In genomic region chrX:75833006-75833641, GRCm38 (mm10) we compare ENCODE assay signal across 18 mouse cellular contexts. TPM values are rescaled to one million over a fixed set of nuclear protein-coding genes. Genes with fewer than 3 reads are reported as not detected.
A peak's percentile ranks its signal among the peaks of the same experiment; 100 is the strongest.
DNase-seq lines count a peak whose midpoint lies in the region; ATAC-seq and TF ChIP-seq lines count a peak whose summit lies in the region.
"Had no signal": no experiment of that assay in that cellular context is flagged by ENCODE, and none has a peak within 500 bp of the region (broad histone marks: within the 10 kb centered on the region; RNA-seq: fewer than 3 reads in every experiment).

No protein-coding gene starts in this region.

- no peak for TF ChIP-seq POLR2A in kidney, adult 2 months (IDR thresholded peaks at IDR 0.05; ENCODE audit: low read depth, low read length)

- no peaks in the 10 kb centered on the region for H3K36me3 ChIP-seq in forebrain, postnatal 0 days (ENCODE audit: insufficient read depth)
- H3K36me3 ChIP-seq in forebrain, embryonic 10.5 days (replicated peaks), result no peaks in the 10 kb centered on the region
- H3K36me3 ChIP-seq in kidney, adult 2 months (ENCODE audit: control insufficient read depth, insufficient read depth, low read length), result no peaks in the 10 kb centered on the region
- H3K36me3 ChIP-seq: embryonic facial prominence, embryonic 12.5 days; hindbrain, embryonic 10.5 days; neural tube, embryonic 15.5 days had no signal

- H3K4me3 ChIP-seq in forebrain, postnatal 0 days (ENCODE audit: low read depth, low read length), result no peak overlapping the region
- H3K4me3 ChIP-seq in forebrain, embryonic 10.5 days, result no peak overlapping the region
- H3K4me3 ChIP-seq in kidney, adult 2 months (ENCODE audit: insufficient read depth, low read depth, low read length), result no peak overlapping the region
- H3K4me3 ChIP-seq in brown adipose tissue, adult 24 weeks (ENCODE audit: insufficient read depth, low read depth, low read length), result no peak overlapping the region; the same call in 1 of the 2 replicates
- H3K4me3 ChIP-seq: embryonic facial prominence, embryonic 12.5 days; hindbrain, embryonic 10.5 days; neural tube, embryonic 15.5 days had no signal

- ATAC-seq in forebrain, postnatal 0 days, result peak; percentile 47
- ATAC-seq in megakaryocyte-erythroid progenitor cell, adult 5-6 weeks (replicated peaks; ENCODE audit: low FRiP score, low TSS enrichment, poor library complexity, severe bottlenecking), result no peak

- no peaks in the 10 kb centered on the region for H3K9me3 ChIP-seq in forebrain, postnatal 0 days (ENCODE audit: low read length)
- no peaks in the 10 kb centered on the region for H3K9me3 ChIP-seq in forebrain, embryonic 10.5 days
- H3K9me3 ChIP-seq: embryonic facial prominence, embryonic 12.5 days; hindbrain, embryonic 10.5 days; neural tube, embryonic 15.5 days had no signal

- H3K4me1 ChIP-seq in forebrain, postnatal 0 days (ENCODE audit: insufficient read depth), result no peaks in the 10 kb centered on the region
- H3K4me1 ChIP-seq in forebrain, embryonic 10.5 days, result peaks cover 8% of the 10 kb centered on the region
- no peaks in the 10 kb centered on the region for H3K4me1 ChIP-seq in kidney, adult 2 months (ENCODE audit: control insufficient read depth, insufficient read depth, low read length)
- peaks cover 2% of the 10 kb centered on the region; the same call in 1 of the 2 replicates for H3K4me1 ChIP-seq in brown adipose tissue, adult 24 weeks (ENCODE audit: control insufficient read depth, insufficient read depth, insufficient read length, low read length)
- H3K4me1 ChIP-seq: embryonic facial prominence, embryonic 12.5 days; hindbrain, embryonic 10.5 days; neural tube, embryonic 15.5 days had no signal

- H3K27ac ChIP-seq in forebrain, postnatal 0 days (ENCODE audit: low read depth, low read length), result peak overlapping the region; percentile 45; the same call in 1 of the 2 replicates
- no peak overlapping the region for H3K27ac ChIP-seq in forebrain, embryonic 10.5 days
- H3K27ac ChIP-seq in kidney, adult 2 months (ENCODE audit: insufficient read depth, low read depth, low read length), result peak overlapping the region; percentile 46; the same call in 1 of the 2 replicates
- peak overlapping the region; percentile 100 for H3K27ac ChIP-seq in brown adipose tissue, adult 24 weeks (replicated peaks; ENCODE audit: low read depth, low read length)
- H3K27ac ChIP-seq: embryonic facial prominence, embryonic 12.5 days; hindbrain, embryonic 10.5 days; neural tube, embryonic 15.5 days had no signal

- peak; percentile 30 for DNase-seq in forebrain, postnatal 0 days
- DNase-seq in forebrain, embryonic 10.5 days (ENCODE audit: extremely low spot score, low spot score), result no peak
- peak; percentile 1 for DNase-seq in kidney, adult 2 months
- DNase-seq in kidney, adult 11 months, result no peak
- DNase-seq in Muller cell, postnatal 12 days (ENCODE audit: inconsistent ontology term), result peak; percentile 48
- DNase-seq: cerebellum, adult 9-10 months; kidney, adult 18-20 months; kidney, postnatal 14 days; lung, adult 2 months; lung, postnatal 36 days; thymus, postnatal 36 days had no signal

- 55% methylated on average over 11 of the region's 11 CpGs for WGBS in forebrain, postnatal 0 days
- 89% methylated on average over 11 of the region's 11 CpGs for WGBS in forebrain, embryonic 10.5 days
- WGBS in kidney, adult 2 months, result 66% methylated on average over 11 of the region's 11 CpGs

- no peak overlapping the region for H3K9ac ChIP-seq in forebrain, postnatal 0 days
- H3K9ac ChIP-seq: embryonic facial prominence, embryonic 12.5 days; neural tube, embryonic 15.5 days had no signal

- no peaks in the 10 kb centered on the region for H3K27me3 ChIP-seq in forebrain, postnatal 0 days (ENCODE audit: insufficient read depth, low read length)
- no peaks in the 10 kb centered on the region for H3K27me3 ChIP-seq in forebrain, embryonic 10.5 days (ENCODE audit: poor library complexity, severe bottlenecking)
- no peaks in the 10 kb centered on the region for H3K27me3 ChIP-seq in kidney, adult 2 months (replicated peaks; ENCODE audit: control insufficient read depth, insufficient read depth, low read length)
- H3K27me3 ChIP-seq: CH12.LX; embryonic facial prominence, embryonic 12.5 days; neural tube, embryonic 15.5 days had no signal

- H3K4me2 ChIP-seq in forebrain, postnatal 0 days (ENCODE audit: low read depth), result no peak overlapping the region
- H3K4me2 ChIP-seq: embryonic facial prominence, embryonic 12.5 days; liver, embryonic 11.5 days; neural tube, embryonic 15.5 days had no signal

- TF ChIP-seq CTCF in forebrain, postnatal 0 days (IDR thresholded peaks at IDR 0.05; ENCODE audit: low read depth), result no peak
- no peak for TF ChIP-seq CTCF in kidney, adult 2 months (conservative IDR thresholded peaks at IDR 0.05; ENCODE audit: insufficient read depth, insufficient read length, low read depth, low read length)

RNA-seq across cellular contexts. Expression of gene Pls3, which starts 41.9 kb away (rescaled TPM):
- total RNA-seq in forebrain, postnatal 0 days (2014; rRNA removed), result 25.9 and 26.6 TPM in 2 replicates
- 43.1 and 45.9 TPM in 2 replicates for polyA plus RNA-seq in forebrain, postnatal 0 days (2015; fragmentation: Nextera tagmentation; extraction: Ambion mirVana)
- polyA plus RNA-seq in forebrain, embryonic 10.5 days (2016; fragmentation: Nextera tagmentation; extraction: Ambion mirVana), result 78.1 and 82.8 TPM in 2 replicates
- polyA plus RNA-seq in kidney, adult 2 months (2012; rRNA removed), result 12.6 and 15.7 TPM in 2 replicates
- 33.5 and 47.8 TPM in 2 replicates for polyA plus RNA-seq in brown adipose tissue, adult 24 weeks (2012; ENCODE audit: insufficient read depth, insufficient read length, missing spikeins)
- not detected in 2 replicates for total RNA-seq in megakaryocyte-erythroid progenitor cell, adult 5-6 weeks (2014; fragmentation: Nextera tagmentation)
- total RNA-seq in megakaryocyte-erythroid progenitor cell, adult 5-6 weeks (2017), result 0.76 TPM in 1 of 2 replicates, not detected in the other
- total RNA-seq: CH12.LX had no signal

Comparison
In these comparisons a context has a peak if more than half of its experiments do, and no peak if none do; other contexts are left out.
1. DNase-seq: peak in forebrain, postnatal 0 days (single experiment), kidney, adult 2 months (single experiment) and Muller cell, postnatal 12 days (single experiment); none in forebrain, embryonic 10.5 days (single experiment) and kidney, adult 11 months (single experiment).